Mouse (Mus musculus): ENCODE data around the gene Dsp.

Dsp gene

DNA sequence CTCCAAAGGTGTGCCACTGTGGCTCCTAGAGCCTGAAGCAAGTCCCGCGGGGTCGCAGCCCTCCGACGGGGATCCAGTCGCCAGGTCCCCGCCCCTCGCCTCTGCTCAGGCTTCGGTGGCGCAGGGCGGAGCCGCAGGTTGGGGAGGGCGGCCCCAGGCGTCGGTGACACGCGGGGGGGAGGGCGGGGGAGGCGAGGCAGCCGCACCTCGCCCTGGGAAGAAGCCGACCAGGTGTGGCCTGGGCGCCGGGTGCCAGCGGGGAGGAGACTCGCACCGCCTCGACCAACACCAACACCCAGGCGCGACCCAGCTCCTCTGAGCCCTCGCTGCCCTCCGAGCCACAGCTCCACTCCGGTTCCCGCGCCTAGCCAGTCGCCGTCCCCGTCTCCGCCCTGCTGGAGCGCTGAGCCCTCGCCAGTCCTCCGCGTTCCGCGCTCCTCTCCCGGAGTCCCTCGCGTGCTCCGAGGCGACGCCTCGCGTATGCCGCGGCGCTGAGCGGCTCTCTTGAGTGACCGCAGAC, at the start of gene Dsp:
Gene Dsp, plus strand, starts transcription at position 226 of the 520 bp plus-strand sequence.
- DNase-seq (ENCODE audit: low spot score): peak; percentile 39

DNA sequence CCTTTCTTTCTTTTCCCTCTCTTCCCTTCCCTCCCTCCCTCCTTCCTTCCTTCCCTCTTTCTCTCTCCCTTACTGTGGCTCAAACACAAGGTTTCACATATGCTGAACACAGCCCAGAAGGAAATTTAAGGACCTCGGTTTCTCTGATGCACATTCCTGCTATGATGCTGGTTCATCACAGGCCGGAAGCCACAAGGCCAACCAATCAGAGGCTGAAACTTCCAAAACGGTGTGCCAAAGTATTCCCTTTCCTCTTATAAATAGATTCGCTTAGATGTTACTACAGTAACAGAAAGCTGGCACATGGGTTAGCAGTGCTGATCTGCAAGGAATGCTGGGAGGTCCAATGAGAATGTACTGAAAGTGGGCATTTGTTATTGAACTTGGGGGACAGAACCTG, 47.7 kb upstream of the Dsp start:
- DNase-seq (ENCODE audit: low spot score): no peak

DNA sequence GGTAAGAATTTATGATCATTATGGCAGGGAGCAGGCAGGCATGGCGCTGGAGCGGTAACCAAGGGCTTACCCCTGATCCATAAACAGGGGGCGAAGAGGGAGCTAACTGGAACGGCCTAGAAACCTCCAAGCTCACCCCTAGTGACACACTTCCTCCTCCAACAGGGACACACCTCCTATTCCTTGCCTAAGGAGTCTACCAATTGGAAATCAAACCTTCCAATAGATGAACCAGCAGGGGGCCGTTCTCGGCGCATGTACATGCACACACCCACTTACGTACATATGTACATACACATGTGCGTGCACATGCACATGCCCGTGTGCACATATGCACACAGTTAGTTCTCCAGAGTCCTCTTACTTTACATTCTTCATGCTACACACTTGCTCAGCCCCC, 46.6 kb upstream of the Dsp start:
- DNase-seq (ENCODE audit: low spot score): no peak

DNA sequence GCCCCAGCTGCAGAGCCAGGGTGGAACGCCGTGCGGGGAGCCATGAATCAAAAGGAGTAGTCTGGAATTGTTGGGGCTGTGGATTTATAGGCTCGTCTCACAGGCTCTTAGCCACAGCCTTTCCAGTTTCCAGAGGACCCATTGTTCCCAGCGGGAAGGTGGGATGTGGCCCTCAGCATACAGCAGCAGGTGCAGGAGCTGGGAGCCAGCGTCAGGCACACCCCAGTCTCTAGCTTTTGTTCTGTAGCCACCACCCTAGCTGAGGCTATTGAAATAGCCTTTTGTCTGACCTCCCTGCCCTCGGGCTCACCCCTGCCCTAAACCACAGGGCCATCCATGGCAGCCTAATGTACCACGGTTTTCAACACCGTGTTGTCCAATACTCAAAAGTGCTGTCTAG, 42.0 kb upstream of the Dsp start:
- DNase-seq (ENCODE audit: low spot score): no peak

DNA sequence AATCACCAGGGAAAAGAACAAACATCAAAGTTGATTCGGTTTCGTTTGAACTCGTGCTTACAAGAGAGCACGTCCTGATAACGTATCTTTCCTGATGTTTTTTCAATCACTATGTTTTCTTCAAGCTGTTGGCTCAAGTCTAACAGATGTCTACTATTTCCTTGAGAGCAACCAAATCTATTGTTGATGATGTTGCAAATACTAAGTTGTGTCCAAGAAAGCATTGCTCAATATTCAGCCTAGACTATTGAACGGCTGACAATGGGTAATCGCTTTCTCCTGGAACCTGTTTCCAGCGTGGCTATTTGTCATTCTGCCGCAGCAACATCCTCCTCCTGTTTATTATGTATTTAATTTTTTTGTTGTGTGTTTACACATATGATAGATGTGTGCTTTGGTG, 28.8 kb upstream of the Dsp start:
- DNase-seq (ENCODE audit: low spot score): no peak

DNA sequence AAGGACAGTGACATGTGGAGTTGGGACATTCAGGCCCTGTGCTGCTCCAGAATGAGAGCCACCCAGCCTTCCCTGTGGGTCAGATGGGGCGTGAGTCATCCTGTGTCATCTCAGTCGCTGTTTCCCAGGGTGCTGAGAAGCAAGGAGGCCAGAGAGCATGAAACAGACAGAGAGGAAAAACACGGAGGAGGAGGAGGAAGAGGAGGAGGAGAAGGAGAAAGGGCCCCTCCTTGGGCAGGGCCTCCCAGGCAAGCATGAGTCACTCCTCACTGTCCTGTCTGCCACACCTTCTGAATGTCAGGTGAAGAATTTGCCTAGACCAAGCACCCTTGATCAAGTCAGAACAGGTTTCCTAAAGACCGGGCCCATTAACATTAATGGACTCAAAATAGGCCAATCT, 27.4 kb upstream of the Dsp start:
- DNase-seq (ENCODE audit: low spot score): no peak

DNA sequence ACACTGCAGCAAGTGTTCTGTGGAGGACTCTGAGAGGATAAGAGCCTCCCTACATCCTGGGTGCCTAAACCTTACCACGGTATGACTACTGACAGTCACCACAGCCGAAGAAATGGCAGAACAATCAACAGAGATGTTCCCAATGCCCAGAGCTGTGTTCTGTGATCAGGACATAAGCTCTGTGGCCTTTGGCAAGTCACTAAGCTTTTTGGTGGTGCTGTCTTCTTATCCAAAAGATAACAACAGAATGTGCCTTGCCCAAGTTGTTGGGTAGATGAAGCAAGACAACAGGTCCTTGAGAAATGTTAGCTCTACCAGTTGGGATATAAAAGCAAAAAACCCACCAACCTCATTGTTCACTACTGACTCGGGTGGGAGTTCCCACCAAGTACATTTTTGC, 23.4 kb upstream of the Dsp start:
- DNase-seq (ENCODE audit: low spot score): no peak

DNA sequence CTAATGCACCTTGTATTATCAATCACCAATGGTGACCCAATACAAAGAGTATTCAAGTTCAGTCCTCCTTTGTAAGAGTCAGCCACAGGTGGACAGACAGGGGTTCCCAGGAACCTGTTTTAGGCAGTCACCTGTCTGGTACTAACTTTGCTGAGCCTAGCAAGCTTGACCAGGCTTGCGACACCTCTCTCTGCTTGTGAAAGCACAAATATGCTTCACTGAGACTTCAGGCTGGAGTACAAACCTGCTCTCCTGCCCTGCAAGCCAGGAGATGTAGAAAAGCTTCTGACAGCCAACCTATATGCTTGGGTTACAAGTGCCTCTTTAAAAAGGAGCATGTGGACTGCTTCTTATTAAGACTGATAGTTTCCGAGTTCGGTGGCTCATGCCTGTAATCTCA, 22.8 kb upstream of the Dsp start:
- no peak for DNase-seq (ENCODE audit: low spot score)

DNA sequence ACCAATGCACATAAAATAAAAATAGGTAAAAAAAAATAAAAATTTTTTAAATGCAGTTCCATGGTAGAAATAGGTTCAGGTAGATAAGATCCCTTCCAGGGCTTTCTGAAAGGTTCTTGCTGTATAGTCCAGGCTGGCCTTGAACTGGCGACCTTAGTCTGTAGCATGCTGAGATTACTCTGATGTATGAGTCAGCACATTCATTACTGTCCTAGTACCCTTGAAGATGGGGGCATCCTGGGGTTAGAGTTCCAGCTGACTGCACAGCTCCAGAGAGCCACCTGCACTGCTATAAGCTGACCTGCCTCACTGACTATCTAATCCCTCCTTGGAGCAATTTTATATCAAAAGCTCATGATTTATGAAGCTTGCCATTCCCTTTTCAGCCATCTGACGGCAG, 21.6 kb upstream of the Dsp start:
- DNase-seq (ENCODE audit: low spot score): no peak

DNA sequence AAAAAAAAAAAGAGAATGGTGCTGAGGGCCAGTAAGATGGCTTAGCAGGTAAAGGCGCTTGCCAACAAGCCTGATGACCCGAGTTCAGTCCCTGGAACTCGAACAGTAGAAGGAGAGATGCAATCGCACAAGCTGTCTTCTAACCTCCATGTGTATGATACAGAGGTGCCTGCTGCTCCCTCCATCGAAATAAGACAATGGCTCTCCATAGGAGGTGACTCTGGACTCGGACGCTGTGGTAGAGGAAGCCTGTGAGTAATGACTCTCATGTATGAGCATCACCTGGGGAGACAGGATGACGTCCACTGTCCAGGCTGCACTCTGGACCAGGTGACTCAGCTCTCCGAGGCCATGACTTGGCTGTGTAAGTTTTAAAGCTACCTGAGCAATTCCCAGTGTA, 21.0 kb upstream of the Dsp start:
- no peak for DNase-seq (ENCODE audit: low spot score)

DNA sequence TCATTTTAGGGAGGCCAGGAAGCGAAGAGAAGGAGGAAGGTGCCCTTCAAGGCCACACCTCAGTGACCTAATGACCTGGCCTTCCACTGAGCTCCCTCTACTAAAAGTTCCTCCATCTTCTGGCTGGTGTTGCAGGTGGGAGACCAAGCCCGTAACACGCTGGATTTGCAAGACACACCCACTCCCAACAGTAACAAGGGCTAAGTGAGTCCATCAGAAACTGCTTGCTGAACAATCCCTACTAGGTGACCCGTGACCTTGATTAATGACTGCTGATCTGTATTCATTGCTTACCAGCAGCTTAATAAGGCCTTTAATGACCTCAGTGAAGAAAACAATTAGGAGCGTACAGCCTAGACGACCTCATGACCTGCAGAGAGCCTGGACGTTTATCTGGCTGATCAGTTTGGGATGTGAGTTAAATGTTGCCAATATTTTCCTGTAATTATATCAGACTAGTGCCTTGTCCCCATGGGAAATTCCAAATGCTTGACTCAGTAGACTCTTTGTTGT, 18.0 kb upstream of the Dsp start:
- no peak for DNase-seq (ENCODE audit: low spot score)

DNA sequence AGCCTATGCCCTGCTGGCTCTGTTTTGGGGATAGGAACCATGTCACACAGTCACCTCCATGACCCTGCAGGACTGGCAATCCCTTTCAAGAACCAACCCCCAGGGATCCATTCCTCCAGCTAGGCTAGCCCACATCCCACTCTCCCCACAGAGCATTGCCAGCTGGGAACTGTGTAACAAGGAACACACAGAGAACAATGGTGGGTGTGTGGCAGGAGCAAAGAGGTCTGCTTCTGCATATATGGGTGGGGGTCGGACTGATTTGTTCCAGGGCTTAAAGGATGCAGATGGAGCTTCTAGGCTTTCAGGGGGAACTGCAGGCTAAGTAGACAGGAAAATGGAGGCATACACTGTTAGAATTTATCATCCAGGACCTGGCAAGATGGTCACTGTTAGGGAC, 10.6 kb upstream of the Dsp start:
- no peak for DNase-seq (ENCODE audit: low spot score)

DNA sequence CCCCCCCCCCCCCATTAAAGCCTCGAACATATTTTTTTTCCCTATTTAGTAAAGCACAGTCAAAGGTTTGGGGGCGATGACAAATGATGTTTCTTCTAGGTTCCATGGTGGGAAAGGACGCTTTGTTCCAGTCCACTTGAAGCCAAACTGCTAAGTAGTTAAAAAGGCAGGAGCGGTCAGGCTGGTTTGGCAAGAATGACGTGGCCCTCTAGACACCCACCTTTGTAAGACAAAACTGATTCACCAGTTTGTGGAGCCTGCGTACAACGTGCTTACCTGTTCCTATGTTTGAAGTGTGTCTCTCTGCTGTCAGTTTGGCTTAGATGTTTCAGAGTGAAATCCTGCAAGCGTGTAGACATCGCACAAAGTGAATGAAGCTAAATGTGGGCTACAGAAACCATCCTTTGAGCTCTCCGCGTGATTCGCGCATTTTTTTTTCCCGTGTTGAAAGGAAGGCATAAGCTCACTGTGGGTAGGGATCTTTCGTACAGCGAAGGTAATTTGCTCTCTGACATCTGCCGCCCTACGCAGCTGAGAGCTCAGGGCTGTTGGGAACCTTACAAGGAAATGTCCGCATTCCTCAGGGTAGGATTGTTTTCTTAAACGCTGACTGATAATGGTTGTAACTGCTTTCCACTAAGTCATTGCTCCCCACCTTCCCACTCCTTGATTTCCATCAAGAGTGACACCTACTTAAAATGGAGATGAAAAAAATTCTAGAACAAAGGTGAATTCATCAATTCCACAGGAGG, 6.0 kb upstream of the Dsp start:
- no peak for DNase-seq (ENCODE audit: low spot score)

DNA sequence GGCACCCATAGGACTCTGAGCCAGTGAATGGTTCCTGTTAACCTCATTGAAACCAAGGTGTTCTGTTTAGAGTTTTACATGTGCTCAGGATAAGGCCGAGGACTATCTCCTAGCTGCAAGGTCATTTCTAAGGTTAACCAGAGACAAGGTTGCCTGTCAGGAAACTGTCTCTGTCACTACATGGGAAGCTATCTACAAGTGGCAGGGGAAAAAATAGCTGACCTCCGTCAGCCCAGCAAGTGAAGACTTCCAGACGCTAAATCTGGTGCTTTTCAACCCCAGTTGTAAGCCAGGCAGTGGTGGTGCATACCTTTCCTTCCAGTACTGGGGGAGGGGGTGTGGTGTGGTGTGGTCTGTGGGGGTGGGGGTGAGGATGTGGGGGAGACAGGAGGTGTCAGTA, 2.7 kb upstream of the Dsp start:
- no peak for DNase-seq (ENCODE audit: low spot score)

DNA sequence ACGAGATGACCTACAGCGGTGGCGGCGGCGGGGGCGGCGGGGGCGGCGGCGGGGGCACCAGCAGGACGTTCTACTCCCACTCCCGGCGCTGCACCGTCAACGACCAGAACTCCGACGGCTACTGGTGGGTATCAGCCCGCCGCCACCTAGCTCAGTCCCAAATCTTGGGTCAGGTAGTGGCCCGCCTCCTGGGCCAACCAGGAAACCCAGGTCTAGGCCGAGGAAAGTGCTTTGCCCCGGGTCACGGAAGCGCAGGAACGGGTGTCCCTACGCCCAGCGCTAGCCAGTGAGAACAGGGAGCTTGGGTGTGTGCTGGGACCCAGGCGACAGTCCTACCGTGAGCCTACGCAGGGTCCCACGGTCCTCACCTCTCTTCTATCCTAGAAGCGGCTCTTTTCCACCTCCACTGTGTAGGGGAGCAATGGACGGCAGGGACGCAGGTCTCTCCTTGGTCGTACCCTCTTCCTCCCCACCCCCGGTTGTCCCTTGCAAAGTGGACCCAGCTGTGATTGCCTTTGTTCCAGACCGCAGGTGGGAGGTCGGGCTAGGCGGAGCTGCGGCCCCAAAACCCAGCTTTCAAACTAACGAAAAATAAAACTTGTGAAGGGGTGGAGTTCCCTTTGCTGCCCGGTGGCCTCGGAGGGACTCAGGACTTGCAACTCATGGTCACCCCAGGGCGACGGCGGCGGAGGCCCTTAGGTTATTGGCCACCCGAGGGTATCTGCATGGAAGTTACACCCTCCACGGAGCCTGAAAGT, 756 bp downstream of the Dsp start:
- DNase-seq (ENCODE audit: low spot score): peak; percentile 9

DNA sequence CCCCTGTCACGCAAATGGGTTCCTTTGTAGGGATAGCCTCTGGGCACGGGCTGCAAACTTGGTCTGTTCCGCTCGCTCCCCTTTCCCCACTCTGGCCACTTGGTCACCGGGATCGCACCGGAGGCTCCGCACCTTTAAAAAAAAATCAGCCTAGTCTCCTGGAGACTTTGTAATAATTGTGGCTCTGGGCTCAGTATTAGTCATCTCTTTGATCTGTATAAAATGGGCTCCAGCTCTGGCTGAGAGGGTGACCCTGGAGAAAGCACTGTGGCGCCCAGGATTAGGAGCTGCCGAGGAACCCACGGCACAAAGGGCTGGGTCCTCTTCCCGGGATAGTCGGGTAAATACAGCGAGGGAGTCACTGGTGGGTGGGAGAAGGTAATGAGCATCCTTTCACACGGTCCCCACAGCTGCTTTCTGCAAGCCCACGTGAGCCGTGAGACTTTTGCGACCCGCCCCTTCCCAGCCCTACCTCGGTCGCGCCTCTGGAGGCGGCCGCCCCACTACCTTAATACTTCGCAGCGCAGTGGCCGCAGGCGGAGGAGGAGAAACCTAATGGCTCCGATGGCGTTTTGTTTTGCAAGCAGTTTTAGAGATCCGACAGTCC, 1.4 kb downstream of the Dsp start:
- no peak for DNase-seq (ENCODE audit: low spot score)

DNA sequence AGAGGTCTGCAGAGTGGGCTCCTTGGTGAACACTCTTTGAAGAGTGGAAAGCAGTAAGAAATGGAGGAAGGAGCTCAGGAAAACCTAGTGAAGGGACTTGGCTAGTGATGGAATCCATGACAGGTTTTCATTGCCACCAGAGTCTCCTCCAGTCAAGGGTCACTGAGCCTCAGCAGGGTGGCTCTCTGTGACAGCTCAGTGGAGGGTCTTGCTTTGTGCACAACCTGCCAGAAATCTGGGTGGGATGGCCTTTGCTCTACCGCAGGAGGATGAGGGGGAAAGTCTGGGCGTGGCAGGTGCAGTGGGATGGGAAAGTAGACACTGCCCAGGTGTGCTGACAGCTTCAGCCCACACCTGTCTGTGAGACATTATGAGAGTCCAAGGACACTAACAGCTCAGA, 4.4 kb downstream of the Dsp start:
- no peak for DNase-seq (ENCODE audit: low spot score)

DNA sequence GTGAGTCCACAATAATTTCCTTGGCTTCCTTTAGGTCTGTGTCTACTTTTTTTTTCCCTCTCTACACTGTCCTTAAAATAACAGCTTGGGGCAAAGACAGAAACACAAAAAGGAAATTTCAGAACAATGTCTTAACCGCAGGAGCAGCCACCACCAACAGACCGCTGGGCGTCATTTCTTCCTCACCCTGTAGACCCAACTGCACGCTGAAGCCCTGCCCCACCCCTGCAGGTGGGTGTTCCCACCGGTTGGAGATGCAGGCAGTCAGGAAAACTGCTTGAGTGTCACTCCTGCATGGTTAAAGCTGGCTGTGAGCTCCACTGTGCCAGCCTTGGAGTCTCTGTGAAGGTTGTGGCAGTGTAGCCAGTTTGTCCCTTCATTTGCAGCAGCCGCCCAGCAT, 6.5 kb downstream of the Dsp start:
- DNase-seq (ENCODE audit: low spot score): no peak

DNA sequence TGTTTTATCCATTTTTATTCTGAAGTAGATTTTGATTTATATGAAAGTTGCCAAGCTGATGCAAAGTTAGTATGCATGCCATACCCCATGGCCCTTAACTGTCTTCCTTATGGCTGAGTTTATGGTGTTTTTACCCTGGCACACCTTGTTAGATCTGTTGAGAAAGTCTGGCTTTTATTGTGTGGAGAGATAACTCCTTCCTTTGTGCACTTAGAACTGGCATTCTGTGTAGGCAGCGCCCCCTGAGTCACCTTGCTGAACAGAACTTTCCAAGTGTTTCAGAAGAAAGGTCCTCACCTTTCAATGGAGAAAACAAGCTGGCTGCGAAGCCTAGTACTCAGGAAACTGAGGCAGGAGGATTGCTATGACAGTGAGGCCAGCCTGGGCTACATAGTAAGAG, 10.9 kb downstream of the Dsp start:
- DNase-seq (ENCODE audit: low spot score): no peak

DNA sequence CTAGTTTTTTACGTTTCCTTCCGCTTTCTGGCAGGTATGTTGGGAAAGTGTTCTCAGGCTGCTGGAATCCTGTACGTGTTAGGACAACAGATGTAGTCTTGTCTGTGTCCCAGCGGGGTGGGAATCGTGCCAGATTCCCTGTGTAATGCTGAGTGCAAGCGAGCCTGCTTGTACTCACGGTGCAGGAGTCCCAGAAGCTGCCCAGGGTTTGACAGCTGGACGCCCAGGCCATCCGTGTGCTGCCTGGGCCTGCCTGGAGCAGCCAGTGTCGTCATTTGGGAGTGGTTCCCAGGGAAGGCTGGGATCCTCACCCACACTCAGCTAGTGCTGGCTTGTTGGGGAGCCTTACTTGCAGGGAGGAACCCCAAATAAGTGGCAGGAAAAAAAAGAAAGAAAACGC, 11.6 kb downstream of the Dsp start:
- no peak for DNase-seq (ENCODE audit: low spot score)

DNA sequence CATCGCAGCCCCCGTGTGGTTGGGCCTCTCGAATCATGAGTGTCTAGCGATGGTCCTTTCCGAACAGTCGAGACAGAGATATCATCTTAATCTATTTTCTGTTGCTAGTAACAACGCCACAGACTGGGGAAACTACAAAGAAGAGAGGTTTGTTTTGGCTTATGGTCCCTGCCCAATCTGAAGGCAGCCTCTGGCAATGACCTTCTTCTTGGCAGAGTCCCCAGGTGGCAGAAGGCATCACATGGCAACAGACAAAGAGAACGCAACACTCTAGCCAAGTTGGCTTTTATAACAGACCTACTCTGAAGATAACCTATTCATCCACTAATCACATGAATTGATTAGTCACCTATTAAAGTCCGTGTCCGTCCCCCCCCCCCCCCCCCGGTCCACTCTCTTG, 13.8 kb downstream of the Dsp start:
- no peak for DNase-seq (ENCODE audit: low spot score)

DNA sequence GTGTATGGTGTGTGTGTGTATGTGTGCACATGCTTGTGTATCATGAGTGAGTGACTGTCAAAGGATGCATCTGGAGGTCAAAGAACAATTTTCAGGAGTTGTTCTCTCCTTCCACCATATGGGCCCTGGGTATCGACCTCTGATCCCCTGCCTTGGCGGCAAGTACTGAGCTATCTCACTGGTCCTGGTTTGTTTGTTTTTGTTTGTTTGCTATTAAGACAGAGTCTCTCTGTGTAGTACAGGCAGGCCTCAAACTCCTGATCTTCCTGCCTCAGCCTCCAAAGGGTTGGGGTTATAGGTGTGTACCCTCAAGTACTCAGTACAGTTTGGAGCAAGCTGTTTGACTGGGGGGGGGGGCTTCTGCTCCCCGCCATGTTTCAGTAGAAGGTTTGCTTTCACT, 16.0 kb downstream of the Dsp start:
- DNase-seq (ENCODE audit: low spot score): no peak

DNA sequence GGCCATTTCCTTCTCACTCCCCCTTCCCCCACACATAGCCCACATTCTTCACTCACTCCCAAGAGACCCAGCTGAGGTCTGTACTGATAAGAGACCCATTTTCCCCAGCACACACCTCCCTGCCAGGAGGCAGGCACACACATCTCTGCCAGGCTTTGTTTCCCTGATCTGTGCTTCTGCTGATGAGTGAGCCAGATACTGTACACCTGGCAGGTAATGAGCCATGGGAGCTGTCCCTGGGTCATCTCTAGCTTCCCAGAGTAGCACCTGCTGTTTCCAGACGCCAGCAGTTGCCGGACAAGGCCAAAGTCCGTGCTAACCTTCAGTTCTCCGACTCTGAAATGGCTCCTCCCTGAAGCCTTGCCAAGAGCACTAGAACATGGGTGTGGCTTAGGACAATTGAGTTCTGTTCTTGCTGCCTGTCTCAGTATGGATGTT, 19.6 kb downstream of the Dsp start:
- DNase-seq (ENCODE audit: low spot score): no peak

Measured in ovary, postnatal 10 days (tissue).